ENCODE assay signal across 11 mouse cellular contexts in the genomic region with DNA sequence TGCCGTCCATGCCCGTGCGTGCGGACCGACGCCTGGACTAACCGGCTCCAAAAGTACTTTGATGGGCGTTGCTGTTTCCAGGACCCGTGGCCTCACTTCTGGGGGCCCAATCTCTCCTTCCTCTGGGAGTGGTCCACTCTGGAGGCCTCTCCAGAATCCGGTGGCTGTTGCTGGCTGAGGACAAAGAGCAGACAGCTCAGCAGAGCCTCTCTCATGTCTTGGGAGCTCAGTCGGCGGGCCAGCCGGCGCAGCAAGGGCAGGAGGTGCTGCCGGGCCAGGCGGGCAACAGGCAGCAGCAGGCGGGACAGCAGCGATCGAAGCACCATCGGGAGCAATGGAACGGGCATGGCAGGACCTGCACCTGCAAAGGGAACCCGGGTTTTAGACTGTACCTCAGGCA. TPM values are rescaled to one million over a fixed set of nuclear protein-coding genes. Genes with fewer than 3 reads are reported as not detected.
DNase-seq lines count a peak whose midpoint lies in the region; ATAC-seq and TF ChIP-seq lines count a peak whose summit lies in the region.
"Had no signal": no experiment of that assay in that cellular context is flagged by ENCODE, and none has a peak within 500 bp of the region (broad histone marks: within the 10 kb centered on the region; RNA-seq: fewer than 3 reads in every experiment).

No protein-coding gene starts in this region.

- peak; percentile 70 for TF ChIP-seq POLR2A in myocyte (IDR thresholded peaks at IDR 0.05; ENCODE audit: insufficient read length, low read depth)

- 28% methylated on average over 22 of the region's 22 CpGs for WGBS in lung, postnatal 0 days
- WGBS in intestine, embryonic 14.5 days, result 17% methylated on average over 22 of the region's 22 CpGs

- no peaks in the 10 kb centered on the region for H3K36me3 ChIP-seq in lung, postnatal 0 days (ENCODE audit: insufficient read depth, low read length)
- H3K36me3 ChIP-seq in intestine, embryonic 14.5 days (ENCODE audit: control insufficient read depth, insufficient read depth, low read length), result no peaks in the 10 kb centered on the region
- no peaks in the 10 kb centered on the region for H3K36me3 ChIP-seq in myocyte (ENCODE audit: control insufficient read depth, insufficient read depth)

- peaks cover 6% of the 10 kb centered on the region; the same call in 1 of the 2 replicates for H3K4me1 ChIP-seq in lung, postnatal 0 days (ENCODE audit: insufficient read depth, low read depth, low read length)
- H3K4me1 ChIP-seq in intestine, embryonic 14.5 days (replicated peaks; ENCODE audit: control insufficient read depth, insufficient read depth, low read length), result peaks cover 34% of the 10 kb centered on the region

- H3K27ac ChIP-seq in lung, postnatal 0 days (ENCODE audit: low read length), result no peak overlapping the region
- H3K27ac ChIP-seq in intestine, embryonic 14.5 days (ENCODE audit: low read depth), result no peak overlapping the region

- peak overlapping the region; percentile 28 for H3ac ChIP-seq in myocyte (ENCODE audit: control insufficient read depth, insufficient read length)

- H3K9ac ChIP-seq in lung, postnatal 0 days (replicated peaks; ENCODE audit: low read depth), result 0 out of 2 replicates have a peak overlapping the region, but pooled peaks have one; percentile 8
- no peak overlapping the region for H3K9ac ChIP-seq in intestine, embryonic 14.5 days (ENCODE audit: low read length)

- peaks cover 9% of the 10 kb centered on the region for H3K79me2 ChIP-seq in myocyte (ENCODE audit: control insufficient read depth, insufficient read depth)

- no peak overlapping the region for H3K4me3 ChIP-seq in lung, postnatal 0 days (ENCODE audit: low read depth, low read length)
- H3K4me3 ChIP-seq in intestine, embryonic 14.5 days (ENCODE audit: low read depth, low read length), result no peak overlapping the region
- H3K4me3 ChIP-seq in myocyte, result peak overlapping the region; percentile 80

- DNase-seq in heart, adult 11 months, result peak; percentile 86
- DNase-seq in heart, adult 18-20 months, result no peak
- no peak for DNase-seq in lung, postnatal 0 days (ENCODE audit: low spot score)
- no peak for DNase-seq in lung, postnatal 25 days (ENCODE audit: low spot score)
- DNase-seq in intestine, embryonic 14.5 days (ENCODE audit: low spot score), result peak; percentile 56
- DNase-seq in adrenal gland, postnatal 14 days, result no peak
- DNase-seq: cerebellum, adult 11 months; right cerebral cortex, adult 18-20 months had no signal

- H3K9me3 ChIP-seq in lung, postnatal 0 days (ENCODE audit: low read length), result no peaks in the 10 kb centered on the region
- no peaks in the 10 kb centered on the region for H3K9me3 ChIP-seq in intestine, embryonic 14.5 days (ENCODE audit: control insufficient read depth, low read length)

- TF ChIP-seq CTCF in lung, postnatal 0 days (IDR thresholded peaks at IDR 0.05), result no peak

- H3K27me3 ChIP-seq in lung, postnatal 0 days (replicated peaks; ENCODE audit: insufficient read depth, low read length), result no peaks in the 10 kb centered on the region
- H3K27me3 ChIP-seq in intestine, embryonic 14.5 days (replicated peaks; ENCODE audit: control insufficient read depth, insufficient read depth, low read length), result peaks cover 4% of the 10 kb centered on the region; the same call in 1 of the 2 replicates
- no peaks in the 10 kb centered on the region for H3K27me3 ChIP-seq in myocyte (ENCODE audit: control insufficient read depth, insufficient read depth, insufficient read length)

- TF ChIP-seq EP300 in lung, postnatal 0 days (IDR thresholded peaks at IDR 0.05), result no peak

- ATAC-seq in lung, postnatal 0 days, result peak; percentile 10; the same call in 1 of the 2 replicates
- no peak for ATAC-seq in intestine, embryonic 14.5 days (replicated peaks; ENCODE audit: low FRiP score, low TSS enrichment, low read depth)
- no peak for ATAC-seq in megakaryocyte progenitor cell, adult 5-6 weeks (replicated peaks; ENCODE audit: poor library complexity)

- no peak overlapping the region; the same call in 1 of the 2 replicates for H3K4me2 ChIP-seq in lung, postnatal 0 days (replicated peaks; ENCODE audit: low read depth, low read length)
- peak overlapping the region; percentile 3; the same call in 1 of the 2 replicates for H3K4me2 ChIP-seq in intestine, embryonic 14.5 days (ENCODE audit: low read length)
- peak overlapping the region; percentile 70 for H3K4me2 ChIP-seq in myocyte (ENCODE audit: low read depth)

TF ChIP-seq in myocyte, 11 proteins besides CTCF, POLR2A, EP300 and RAD21:
- TF ChIP-seq CEBPB (IDR thresholded peaks at IDR 0.05; ENCODE audit: insufficient read depth, poor library complexity, severe bottlenecking) (no peak), MYOG (IDR thresholded peaks at IDR 0.05; ENCODE audit: control insufficient read depth in 1 of 3, insufficient read depth in 1 of 3, insufficient read length in 2 of 3, low read depth in 2 of 3) (peak in 1 of 3 experiments; percentile 14), POLR2AphosphoS2 (IDR thresholded peaks at IDR 0.05; ENCODE audit: insufficient read length, low read depth) (peak; percentile 28)

RNA-seq across cellular contexts. Expression of a gene that starts 0.6 kb away (rescaled TPM):
- total RNA-seq in heart, adult 18-20 months (2021), result not detected
- not detected in 2 replicates for polyA plus RNA-seq in lung, postnatal 0 days (2015; fragmentation: Nextera tagmentation; extraction: Ambion mirVana)
- 0.31 TPM in 1 of 2 replicates, not detected in the other for polyA plus RNA-seq in intestine, embryonic 14.5 days (2014; fragmentation: Nextera tagmentation; extraction: Ambion mirVana)
- 576 TPM for polyA plus RNA-seq in myocyte (2012; fragmentation: generic; extraction: Trizol)
- total RNA-seq in adrenal gland, postnatal 14 days (2021), result 0.44 TPM in 1 of 2 replicates, not detected in the other
- total RNA-seq in megakaryocyte progenitor cell, adult 5-6 weeks (2015), result not detected in 2 replicates
- not detected in 2 replicates for total RNA-seq in megakaryocyte progenitor cell, adult 5-6 weeks (2017)
- total RNA-seq: megakaryocyte, adult 5-6 weeks had no signal

RNA-seq across cellular contexts. Expression of a gene that starts 1.9 kb away (rescaled TPM):
- total RNA-seq in heart, adult 18-20 months (2021), result 10 to 100 TPM; 65.0 to 67.4 TPM
- 99.8 and 120 TPM in 2 replicates for polyA plus RNA-seq in lung, postnatal 0 days (2015; fragmentation: Nextera tagmentation; extraction: Ambion mirVana)
- polyA plus RNA-seq in intestine, embryonic 14.5 days (2014; fragmentation: Nextera tagmentation; extraction: Ambion mirVana), result 79.7 and 82.7 TPM in 2 replicates
- polyA plus RNA-seq in myocyte (2012; fragmentation: generic; extraction: Trizol), result 913 TPM
- total RNA-seq in adrenal gland, postnatal 14 days (2021), result 114 and 140 TPM in 2 replicates
- 43.5 and 67.7 TPM in 2 replicates for total RNA-seq in megakaryocyte progenitor cell, adult 5-6 weeks (2015)
- 64.1 and 64.3 TPM in 2 replicates for total RNA-seq in megakaryocyte progenitor cell, adult 5-6 weeks (2017)

RNA-seq across cellular contexts. Expression of a gene that starts 28.3 kb away (rescaled TPM):
- total RNA-seq in heart, adult 18-20 months (2021), result 1,000 to 10,000 TPM; 1,354 to 1,581 TPM
- 607 and 696 TPM in 2 replicates for polyA plus RNA-seq in lung, postnatal 0 days (2015; fragmentation: Nextera tagmentation; extraction: Ambion mirVana)
- polyA plus RNA-seq in intestine, embryonic 14.5 days (2014; fragmentation: Nextera tagmentation; extraction: Ambion mirVana), result 1,628 and 1,680 TPM in 2 replicates
- polyA plus RNA-seq in myocyte (2012; fragmentation: generic; extraction: Trizol), result 1,606 TPM
- total RNA-seq in adrenal gland, postnatal 14 days (2021), result 1,351 and 1,485 TPM in 2 replicates
- total RNA-seq in megakaryocyte progenitor cell, adult 5-6 weeks (2015), result 1,239 and 1,324 TPM in 2 replicates
- total RNA-seq in megakaryocyte progenitor cell, adult 5-6 weeks (2017), result 2,380 and 2,713 TPM in 2 replicates

RNA-seq across cellular contexts. Expression of a gene that starts 37.7 kb away (rescaled TPM):
- total RNA-seq in heart, adult 18-20 months (2021), result 10 to 100 TPM; 23.4 to 26.0 TPM
- 84.8 and 85.1 TPM in 2 replicates for polyA plus RNA-seq in lung, postnatal 0 days (2015; fragmentation: Nextera tagmentation; extraction: Ambion mirVana)
- polyA plus RNA-seq in intestine, embryonic 14.5 days (2014; fragmentation: Nextera tagmentation; extraction: Ambion mirVana), result 136 and 146 TPM in 2 replicates
- polyA plus RNA-seq in myocyte (2012; fragmentation: generic; extraction: Trizol), result 80.1 TPM
- total RNA-seq in adrenal gland, postnatal 14 days (2021), result 54.8 and 56.1 TPM in 2 replicates
- total RNA-seq in megakaryocyte progenitor cell, adult 5-6 weeks (2015), result 80.2 and 85.9 TPM in 2 replicates
- 84.9 and 120 TPM in 2 replicates for total RNA-seq in megakaryocyte progenitor cell, adult 5-6 weeks (2017)

RNA-seq across cellular contexts. Expression of a gene that starts 45.8 kb away (rescaled TPM):
- 1 to 10 TPM; 1.2 to 3.1 TPM for total RNA-seq in heart, adult 18-20 months (2021)
- polyA plus RNA-seq in lung, postnatal 0 days (2015; fragmentation: Nextera tagmentation; extraction: Ambion mirVana), result 2.4 and 5.0 TPM in 2 replicates
- polyA plus RNA-seq in intestine, embryonic 14.5 days (2014; fragmentation: Nextera tagmentation; extraction: Ambion mirVana), result 3.7 and 4.0 TPM in 2 replicates
- 7.3 TPM for polyA plus RNA-seq in myocyte (2012; fragmentation: generic; extraction: Trizol)
- total RNA-seq in adrenal gland, postnatal 14 days (2021), result 3.6 and 8.7 TPM in 2 replicates
- 5.7 and 7.0 TPM in 2 replicates for total RNA-seq in megakaryocyte progenitor cell, adult 5-6 weeks (2015)
- total RNA-seq in megakaryocyte progenitor cell, adult 5-6 weeks (2017), result 5.1 and 9.5 TPM in 2 replicates

Comparison
In these comparisons a context has a peak if more than half of its experiments do, and no peak if none do; other contexts are left out.
1. DNase-seq: peak in heart, adult 11 months (single experiment) and intestine, embryonic 14.5 days (single experiment); none in heart, adult 18-20 months (0 of 2), lung, postnatal 0 days (single experiment), lung, postnatal 25 days (single experiment) and adrenal gland, postnatal 14 days (single experiment).